Mouse (Mus musculus) gastrocnemius, postnatal 14 days (tissue): ENCODE data around the gene Clcnkb. TPM values are rescaled to one million over a fixed set of nuclear protein-coding genes. Genes with fewer than 3 reads are reported as not detected.

Experiments used
- DNase-seq: peaks from one replicate; pipeline ENCODE4 v3.0.0; 2021; ENCODE audit warnings: mixed read lengths
- intact Hi-C: fragments of 180-260 bp; cut with DNase I; formaldehyde crosslinking; loops from one replicate; pipeline ENCODE4 v1.15.1; 2025; ENCODE audit warnings: low total_unique reads
- total RNA-seq, 2 experiments: library from RNA; stranded (reverse); gene quantifications; 2 replicates each; pipeline ENCODE4 v1.2.3; 2021

Clcnkb gene
- total RNA-seq, 2 experiments from 2014 or later = 0.31 to 0.80 TPM

- no peak for DNase-seq
- intact Hi-C loops = no loop called here
Observed at GRCm38 (mm10) chr4:141411430-141411992, 4.3 kb downstream of the Clcnkb start.

- DNase-seq = no peak
- intact Hi-C loops = no loop called here
Observed at GRCm38 (mm10) chr4:141408577-141408976, 7.2 kb downstream of the Clcnkb start.

DNA sequence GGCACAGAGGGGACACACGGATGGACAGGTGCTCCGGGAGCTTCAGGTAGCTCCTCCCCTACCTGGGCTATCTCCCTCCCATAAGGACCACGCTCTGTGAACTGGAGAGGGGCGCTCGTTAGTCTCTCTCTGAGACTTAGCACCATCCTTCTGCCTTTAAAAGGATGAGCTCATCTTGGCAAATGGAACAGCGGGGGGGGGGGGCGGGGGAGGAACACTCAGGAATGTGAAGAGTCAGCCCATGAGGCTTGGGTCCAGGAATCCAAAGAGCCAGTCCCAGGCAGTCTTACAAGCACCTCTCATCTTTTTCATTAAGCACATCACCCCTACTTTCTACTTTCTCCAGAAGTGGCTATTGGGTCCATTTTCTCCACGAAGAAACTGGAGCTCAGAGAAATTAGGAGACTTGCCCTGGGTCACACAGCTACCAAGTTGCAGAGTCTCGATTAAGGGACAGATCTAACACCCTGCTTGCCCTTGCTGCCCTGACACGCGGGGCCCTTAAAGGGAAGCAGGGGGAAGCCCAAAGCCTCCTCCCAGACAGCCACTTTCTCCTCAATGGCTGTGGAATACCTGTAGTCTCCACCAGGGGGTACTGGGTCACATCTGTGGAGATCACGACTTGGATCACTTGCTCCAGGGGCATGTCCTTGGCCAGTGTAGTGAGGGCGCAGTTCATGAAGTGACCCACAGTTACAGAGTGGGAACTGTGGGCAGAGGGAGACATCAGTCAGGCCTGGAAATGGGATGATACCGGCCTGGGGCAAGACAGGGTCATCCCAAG lies 9.1 kb downstream of the Clcnkb start:
- DNase-seq = peak; percentile 62
- intact Hi-C loops = no loop called here

DNA sequence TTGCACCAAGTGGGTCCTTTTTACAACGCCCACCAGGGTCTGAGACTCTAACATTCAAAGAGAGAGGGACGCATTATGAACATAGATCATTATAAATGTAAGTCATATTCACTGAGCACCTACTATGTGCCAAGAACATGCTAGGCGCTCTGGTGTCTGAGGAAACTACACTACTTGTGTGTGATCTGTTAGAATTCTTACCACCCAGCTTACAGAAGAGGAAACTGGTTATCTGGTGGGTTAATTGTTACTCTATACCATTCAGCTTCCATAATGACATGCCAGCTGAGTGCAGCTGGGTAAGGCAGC lies 10.5 kb downstream of the Clcnkb start:
- intact Hi-C loops = loop anchor here (2.0 kb wide), 1 partner anchor 170 kb away; no protein-coding TSS in a partner anchor
- no peak for DNase-seq

- intact Hi-C loops = loop anchor here (2.0 kb wide), 1 partner anchor 170 kb away; no protein-coding TSS in a partner anchor
- DNase-seq = peak; percentile 80
Observed at GRCm38 (mm10) chr4:141404518-141405313, 11.1 kb downstream of the Clcnkb start.

GRCm38 (mm10) chr4:141400171-141400570 lies 15.6 kb downstream of the Clcnkb start:
- intact Hi-C loops = no loop called here
- no peak for DNase-seq

- intact Hi-C loops = no loop called here
- DNase-seq = no peak
Observed at GRCm38 (mm10) chr4:141398545-141398944, 17.3 kb downstream of the Clcnkb start, which contains the start of gene Clcnka. Gene Clcnka (minus strand): TSS chr4:141398724.

GRCm38 (mm10) chr4:141397861-141398260 lies 18.0 kb downstream of the Clcnkb start:
- intact Hi-C loops = no loop called here
- DNase-seq = no peak

DNA sequence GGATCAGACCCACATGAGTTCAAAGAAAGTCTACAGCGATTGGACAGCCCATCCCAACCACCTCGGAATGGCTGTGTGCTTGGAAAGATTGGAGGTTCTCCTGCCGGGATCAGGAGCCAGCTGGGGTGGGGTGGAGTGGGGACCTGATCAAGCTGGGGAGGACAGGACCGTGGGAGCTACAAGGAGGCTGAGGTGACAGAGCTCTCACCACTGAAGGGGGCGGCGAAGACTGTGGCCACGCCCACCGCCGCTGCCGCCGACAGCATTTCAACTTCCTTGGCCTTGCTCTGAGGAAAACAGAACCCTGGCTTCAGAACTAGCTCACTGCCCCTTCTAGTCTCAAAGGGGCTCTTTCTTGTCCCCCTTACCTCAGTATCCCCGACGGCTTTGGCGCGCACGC lies 21.1 kb downstream of the Clcnkb start:
- no peak for DNase-seq
- intact Hi-C loops = no loop called here

DNA sequence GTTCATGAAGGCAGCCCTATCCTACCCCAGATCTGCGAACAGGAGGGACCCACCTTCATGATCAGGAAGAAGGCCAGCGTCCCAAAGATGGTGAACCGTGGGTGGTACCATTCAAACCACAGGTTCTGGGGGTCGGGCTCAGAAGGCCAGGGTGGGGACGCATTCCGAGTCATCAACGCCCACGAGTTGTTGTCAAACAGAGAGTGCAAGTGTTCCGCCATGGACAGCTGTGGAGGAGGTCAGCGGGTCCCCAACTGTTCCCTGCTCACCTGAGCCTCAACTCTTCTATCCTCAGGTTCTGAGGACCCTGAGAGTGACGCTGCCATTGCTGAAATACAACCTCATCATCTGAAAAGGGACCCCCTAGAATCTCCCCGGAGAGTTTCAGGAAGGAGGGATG lies 24.5 kb downstream of the Clcnkb start:
- DNase-seq = no peak

DNA sequence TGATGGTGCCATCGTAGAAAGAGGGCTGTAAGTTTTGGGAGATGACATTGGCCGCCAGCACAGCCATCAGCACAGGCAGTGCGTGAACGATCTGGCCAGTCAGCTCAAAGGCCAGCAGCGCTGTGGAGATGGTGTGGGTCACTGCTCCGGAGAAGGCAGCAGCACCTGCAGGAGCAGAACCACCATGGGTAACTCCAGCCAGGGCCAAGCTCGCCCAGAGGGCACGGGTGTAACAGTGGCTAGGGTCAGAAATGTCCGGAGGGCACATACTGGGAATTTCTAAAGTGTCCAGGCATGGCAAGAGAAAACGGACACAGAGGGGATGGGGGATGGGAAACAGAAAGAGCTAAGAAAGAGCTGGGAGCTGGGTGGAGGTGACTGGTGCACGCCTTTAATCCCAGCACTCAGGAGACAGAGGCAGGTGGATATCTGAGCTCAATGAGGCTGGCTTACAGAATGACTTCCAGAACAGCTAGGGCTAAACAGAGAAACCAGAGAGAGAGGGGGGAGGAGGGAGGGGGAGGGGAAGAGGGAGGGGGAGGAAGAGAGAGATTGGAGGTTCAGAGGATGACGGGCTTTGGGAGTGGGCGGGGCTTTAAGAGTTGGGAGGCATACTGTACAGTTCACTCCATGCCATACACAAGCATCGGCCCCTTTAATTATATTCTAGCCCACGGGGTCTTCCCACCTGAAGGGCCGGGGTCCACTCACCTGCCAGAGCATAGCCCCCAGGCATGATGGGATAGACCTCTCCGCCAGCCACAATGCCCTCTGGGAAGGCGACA lies 26.3 kb downstream of the Clcnkb start:
- intact Hi-C loops = loop anchor here (5.0 kb wide), 1 partner anchor 188 kb away; no protein-coding TSS in a partner anchor
- no peak for DNase-seq

More for the DNA sequence above, 24.5 kb downstream of the Clcnkb start:
- intact Hi-C loops = no loop called here

DNA sequence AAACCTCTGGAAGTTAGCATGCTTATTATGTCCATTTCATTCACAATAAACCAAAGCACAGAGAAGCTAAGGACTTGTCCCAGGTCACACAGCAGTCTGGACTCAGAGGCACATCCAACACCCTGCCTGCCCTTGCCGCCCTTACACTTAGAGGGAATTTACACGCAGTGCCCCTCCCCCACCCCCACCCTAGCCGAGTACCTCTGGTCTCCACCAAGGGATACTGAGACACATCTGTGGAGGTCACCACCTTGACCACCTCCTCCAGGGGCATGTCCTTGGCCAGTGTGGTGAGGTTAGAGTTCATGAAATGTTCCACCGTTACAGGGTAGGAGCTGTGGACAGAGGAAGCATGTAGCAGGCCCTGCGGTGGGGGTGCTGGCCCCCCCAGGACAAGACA lies 27.9 kb downstream of the Clcnkb start:
- intact Hi-C loops = loop anchor here (5.0 kb wide), 1 partner anchor 189 kb away; no protein-coding TSS in a partner anchor
- DNase-seq = no peak

- peak; percentile 67 for DNase-seq
- intact Hi-C loops = loop anchor here (5.0 kb wide), 1 partner anchor 190 kb away; no protein-coding TSS in a partner anchor
Observed at GRCm38 (mm10) chr4:141387093-141387784, 28.6 kb downstream of the Clcnkb start.

DNA sequence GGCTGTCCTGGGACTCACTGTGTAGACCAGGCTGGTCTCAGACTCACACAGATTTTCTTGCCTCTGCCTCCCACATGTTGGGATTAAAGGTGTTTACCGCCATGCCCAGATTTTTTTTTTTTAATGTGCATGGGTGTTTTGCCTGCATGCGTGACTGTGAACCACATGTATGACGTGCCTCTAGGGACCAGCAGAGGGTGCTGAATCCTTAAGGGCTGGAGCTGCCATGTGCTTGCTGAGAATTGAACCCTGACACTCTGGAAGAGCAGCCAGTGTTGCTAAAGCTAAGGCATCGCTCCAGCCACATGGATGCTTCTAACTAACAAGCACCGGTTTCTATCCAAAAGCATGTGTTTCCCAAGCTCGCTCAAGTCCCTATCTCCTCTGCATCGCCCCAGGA lies 29.7 kb downstream of the Clcnkb start:
- intact Hi-C loops = loop anchor here (5.0 kb wide), 1 partner anchor 191 kb away; no protein-coding TSS in a partner anchor

DNA sequence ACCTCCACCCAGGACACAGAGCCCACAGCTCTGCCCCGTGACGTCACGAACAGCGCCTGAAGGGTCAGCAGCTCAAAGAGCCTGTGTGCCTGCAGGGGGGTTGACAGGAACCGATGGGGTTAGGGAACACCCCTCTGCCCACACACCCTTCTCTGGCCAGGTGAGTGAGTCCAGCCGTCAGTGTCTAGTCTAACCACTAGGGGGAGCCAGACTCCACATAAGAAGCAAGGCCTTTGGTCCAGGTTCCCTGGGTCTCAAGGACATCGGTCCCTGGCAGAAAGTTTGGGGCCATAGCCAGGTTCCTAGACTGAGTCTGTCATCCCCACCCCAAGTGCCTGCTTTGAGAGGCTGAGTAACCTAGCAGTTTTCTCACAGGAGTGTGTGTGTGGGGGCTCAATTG lies 30.5 kb downstream of the Clcnkb start:
- no peak for DNase-seq
- intact Hi-C loops = loop anchor here (5.0 kb wide), 1 partner anchor 192 kb away; no protein-coding TSS in a partner anchor

More for the DNA sequence above, 29.7 kb downstream of the Clcnkb start:
- no peak for DNase-seq

DNA sequence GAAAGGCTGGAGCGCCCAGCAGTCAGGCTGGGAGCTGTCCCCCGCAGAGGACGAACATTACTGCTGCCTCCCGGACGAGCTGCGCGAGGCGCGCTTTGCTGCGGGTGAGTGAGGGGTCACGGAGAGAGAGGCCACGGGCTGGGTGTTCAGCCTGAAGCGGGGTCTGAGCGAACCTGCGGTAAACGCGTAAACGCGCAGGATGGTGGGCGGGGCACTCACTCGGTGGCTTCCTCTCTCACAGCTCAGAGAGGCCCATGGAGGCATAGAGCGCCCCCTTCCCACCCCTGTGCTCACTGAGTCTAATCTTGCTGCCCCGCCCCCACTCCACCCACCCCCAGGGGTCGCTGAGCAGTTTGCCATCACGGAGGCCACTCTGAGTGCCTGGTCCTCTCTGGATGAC lies 33.4 kb downstream of the Clcnkb start:
- intact Hi-C loops = no loop called here

DNA sequence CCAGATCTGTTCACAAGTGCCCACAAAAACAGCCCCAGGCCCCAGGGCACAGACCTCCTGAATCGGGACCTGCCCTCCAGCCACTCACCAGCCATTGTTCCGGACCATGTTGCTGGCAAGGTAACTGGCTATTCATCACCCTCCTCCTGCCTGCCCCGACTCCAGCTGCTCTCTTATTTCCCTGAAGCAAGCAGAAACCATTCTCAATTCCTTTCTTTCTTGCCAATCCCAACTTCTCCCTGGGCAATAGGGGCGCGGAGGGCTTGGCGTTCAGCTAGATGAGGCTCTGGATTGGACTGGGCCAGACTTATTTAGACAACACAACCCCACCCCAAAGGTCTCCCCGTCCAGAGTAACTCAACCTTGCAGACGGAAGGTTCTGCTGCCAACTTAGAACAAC lies 36.1 kb downstream of the Clcnkb start:
- intact Hi-C loops = no loop called here
- no peak for DNase-seq

More for the DNA sequence above, 33.4 kb downstream of the Clcnkb start:
- DNase-seq = no peak

DNA sequence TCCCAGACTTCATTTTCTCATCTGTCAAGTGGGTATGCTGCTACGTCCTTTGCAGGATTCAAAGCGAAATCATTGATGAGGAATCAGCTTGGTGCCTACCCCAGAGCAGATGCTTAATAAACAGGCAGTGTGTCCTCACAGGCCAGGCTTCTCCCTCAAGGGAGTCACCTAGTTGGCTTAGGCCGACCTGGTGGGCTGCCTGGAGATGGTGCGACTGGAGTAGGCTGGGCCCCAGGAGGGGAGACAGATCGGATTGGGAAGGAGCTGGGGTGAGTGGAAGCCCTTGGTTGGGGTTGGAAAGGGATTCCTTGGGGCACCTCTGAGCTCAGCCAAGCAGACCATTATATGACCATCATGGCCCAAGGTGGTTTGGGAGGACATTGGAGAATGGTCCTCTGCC lies 43.4 kb downstream of the Clcnkb start:
- no peak for DNase-seq
- intact Hi-C loops = no loop called here
